Mouse (Mus musculus) intestine, postnatal 0 days (tissue): Measurements from ENCODE around the gene Defb19. TPM values are rescaled to one million over a fixed set of nuclear protein-coding genes. Genes with fewer than 3 reads are reported as not detected.

Experiments used
- ATAC-seq: fragments of 200-750 bp; cut with Nextera tagmentation; 2 replicates; pipeline ENCODE4 v1.8.0; 2017; ENCODE audit warnings: mild to moderate bottlenecking, moderate TSS enrichment, moderate library complexity
- H3K27ac ChIP-seq: fragments of 300-500 bp; sonication (generic); 2 replicates; pipeline ENCODE4 v1.5.1; 2014; ENCODE audit warnings: mild to moderate bottlenecking, low read depth, low read length, moderate library complexity
- H3K27me3 ChIP-seq: fragments of 300-500 bp; sonication (generic); replicated peaks from 2 replicates; pipeline ENCODE4 v1.6.1; 2014; ENCODE audit warnings: low read length, mixed read lengths; ENCODE audit not compliant: control insufficient read depth, insufficient read depth
- H3K36me3 ChIP-seq: fragments of 300-500 bp; sonication (generic); 2 replicates; pipeline ENCODE4 v1.6.1; 2014; ENCODE audit warnings: mild to moderate bottlenecking, moderate library complexity; ENCODE audit not compliant: control insufficient read depth, insufficient read depth
- H3K4me1 ChIP-seq: fragments of 300-500 bp; sonication (generic); replicated peaks from 2 replicates; pipeline ENCODE4 v1.6.1; 2014; ENCODE audit warnings: antibody characterized with exemption, low read length, mixed read lengths; ENCODE audit not compliant: control insufficient read depth, insufficient read depth
- H3K4me2 ChIP-seq: fragments of 300-500 bp; sonication (generic); replicated peaks from 2 replicates; pipeline ENCODE4 v1.6.1; 2014; ENCODE audit warnings: low read depth, mild to moderate bottlenecking, moderate library complexity
- H3K4me3 ChIP-seq: fragments of 300-500 bp; sonication (generic); 2 replicates; pipeline ENCODE4 v1.5.1; 2014; ENCODE audit warnings: low read depth, low read length
- H3K9ac ChIP-seq: fragments of 300-500 bp; sonication (generic); 2 replicates; pipeline ENCODE4 v1.6.1; 2014; ENCODE audit warnings: mild to moderate bottlenecking, low read depth, low read length
- H3K9me3 ChIP-seq: fragments of 300-500 bp; sonication (generic); 2 replicates; pipeline ENCODE4 v1.6.1; 2016; ENCODE audit warnings: mixed run types; ENCODE audit not compliant: control insufficient read depth
- CTCF ChIP-seq: sonication (generic); IDR thresholded peaks from 2 replicates; pipeline ENCODE4 v1.5.1; 2016; ENCODE audit warnings: low read depth, mild to moderate bottlenecking, control low read depth, antibody characterized with exemption, moderate library complexity
- WGBS: fragments of 180-500 bp; shearing (Covaris S2); extraction: QIAGEN DNeasy Blood & Tissue Kit; methylation state at CpG from one replicate; pipeline ENCODE4 v1.1.7; 2014; 5-methylcytosine and 5-hydroxymethylcytosine counted together
- polyA plus RNA-seq: library from polyadenylated mRNA; unstranded; fragments of >200 nt; fragmentation: Nextera tagmentation; extraction: Ambion mirVana; gene quantifications from 2 replicates; pipeline ENCODE4 v1.2.1, GENCODE M21; 2015

Defb19 gene
- 0.35 and 0.77 TPM in 2 replicates for polyA plus RNA-seq

DNA sequence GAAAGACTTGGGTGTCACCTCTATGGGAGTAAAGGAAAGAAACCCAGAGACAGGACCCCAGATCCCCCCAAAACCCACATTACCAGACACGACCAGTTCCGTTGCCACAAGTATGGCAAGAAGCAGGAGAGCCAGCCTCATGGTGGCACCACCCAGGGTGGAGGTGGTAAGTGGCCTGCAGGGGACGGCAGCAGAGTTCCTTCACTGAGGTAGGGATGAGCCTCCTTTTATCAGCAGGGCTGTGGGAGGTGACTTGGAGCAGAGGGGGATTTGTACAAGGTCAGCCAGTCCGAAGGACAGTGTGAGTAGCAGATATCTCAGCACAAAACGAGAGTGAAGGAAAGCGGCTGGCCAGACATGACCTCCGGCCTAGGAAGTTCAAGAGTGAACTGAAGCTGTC lies at the start of gene Defb19:
TSS of gene Defb19 (minus strand) at position 206 of the 400 bp plus-strand sequence.
- ATAC-seq = no peak
- H3K36me3 ChIP-seq = no peaks in the 10 kb centered on the region
- no peaks in the 10 kb centered on the region for H3K27me3 ChIP-seq
- H3K27ac ChIP-seq = no peak within 1 kb of the TSS
- H3K4me3 ChIP-seq = no peak within 1 kb of the TSS
- no peaks in the 10 kb centered on the region for H3K4me1 ChIP-seq
- no peak within 1 kb of the TSS for H3K4me2 ChIP-seq
- H3K9ac ChIP-seq = no peak within 1 kb of the TSS
- TF ChIP-seq CTCF = no peak
- H3K9me3 ChIP-seq = no peaks in the 10 kb centered on the region
- 56% methylated on average over 7 of the region's 7 CpGs for WGBS

DNA sequence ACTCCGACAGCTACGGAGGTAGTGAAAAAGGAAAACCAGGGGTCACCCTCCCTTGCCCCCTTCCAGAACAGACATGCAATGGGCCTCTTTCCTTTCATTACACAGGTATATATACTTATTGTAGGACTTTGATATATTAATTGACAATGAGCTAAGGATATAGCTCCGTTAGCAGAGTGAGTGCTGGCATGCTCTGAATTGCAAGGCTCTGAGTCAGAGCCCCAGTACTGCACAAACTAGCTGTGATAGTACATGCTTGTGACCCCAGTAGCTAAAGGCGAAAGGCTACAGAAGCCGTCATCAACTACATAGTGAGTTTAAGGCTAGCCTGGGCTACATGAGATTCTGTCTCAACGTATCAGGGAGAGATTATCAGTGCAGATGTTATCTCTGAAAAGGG lies 49.8 kb upstream of the Defb19 start:
- ATAC-seq = no peak
- Histone ChIP-seq H3K36me3 (no peaks in the 10 kb centered on the region), H3K27ac (no peak overlapping the region), H3K4me1 (no peaks in the 10 kb centered on the region), H3K9ac (no peak overlapping the region), H3K9me3 (no peaks in the 10 kb centered on the region), H3K4me3 (no peak overlapping the region), H3K27me3 (peaks cover 29% of the 10 kb centered on the region), H3K4me2 (no peak overlapping the region)
- TF ChIP-seq CTCF = no peak
- WGBS = 79% methylated on average over 6 of the region's 6 CpGs

- no peak overlapping the region for H3K4me3 ChIP-seq
- H3K9ac ChIP-seq = no peak overlapping the region
- H3K4me1 ChIP-seq = no peaks in the 10 kb centered on the region
- peaks cover 29% of the 10 kb centered on the region for H3K27me3 ChIP-seq
- H3K27ac ChIP-seq = no peak overlapping the region
- H3K9me3 ChIP-seq = no peaks in the 10 kb centered on the region
- WGBS = 33% methylated on average over 3 of the region's 3 CpGs
- no peaks in the 10 kb centered on the region for H3K36me3 ChIP-seq
- no peak for ATAC-seq
- H3K4me2 ChIP-seq = no peak overlapping the region
- TF ChIP-seq CTCF = no peak
Measured at GRCm38 (mm10) chr2:152629239-152629638, 49.1 kb upstream of the Defb19 start.

DNA sequence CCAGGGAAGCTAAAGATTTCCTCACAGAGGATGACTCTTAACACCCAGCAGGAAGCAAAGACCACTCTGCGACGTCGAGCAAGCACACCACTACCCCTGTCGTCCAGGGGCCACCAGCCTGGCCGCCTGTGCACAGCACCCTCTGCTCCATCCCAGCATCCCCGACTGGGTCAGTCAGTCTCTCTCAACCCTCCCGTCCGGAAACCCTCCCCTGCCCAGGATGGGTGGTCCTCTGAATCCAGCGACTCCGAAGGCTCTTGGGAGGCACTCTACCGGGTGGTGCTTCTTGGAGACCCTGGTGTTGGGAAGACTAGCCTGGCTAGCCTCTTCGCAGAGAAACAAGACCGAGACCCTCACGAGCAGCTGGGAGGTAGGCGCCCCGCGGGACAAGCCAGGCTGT lies 48.0 kb upstream of the Defb19 start:
- Histone ChIP-seq H3K4me3 (peak overlapping the region; percentile 46), H3K4me2 (peak overlapping the region; percentile 64), H3K9ac (no peak overlapping the region), H3K27ac (no peak overlapping the region), H3K27me3 (peaks cover 24% of the 10 kb centered on the region), H3K9me3 (no peaks in the 10 kb centered on the region), H3K4me1 (no peaks in the 10 kb centered on the region), H3K36me3 (no peaks in the 10 kb centered on the region)
- no peak for TF ChIP-seq CTCF
- 58% methylated on average over 17 of the region's 17 CpGs for WGBS
- ATAC-seq = no peak

DNA sequence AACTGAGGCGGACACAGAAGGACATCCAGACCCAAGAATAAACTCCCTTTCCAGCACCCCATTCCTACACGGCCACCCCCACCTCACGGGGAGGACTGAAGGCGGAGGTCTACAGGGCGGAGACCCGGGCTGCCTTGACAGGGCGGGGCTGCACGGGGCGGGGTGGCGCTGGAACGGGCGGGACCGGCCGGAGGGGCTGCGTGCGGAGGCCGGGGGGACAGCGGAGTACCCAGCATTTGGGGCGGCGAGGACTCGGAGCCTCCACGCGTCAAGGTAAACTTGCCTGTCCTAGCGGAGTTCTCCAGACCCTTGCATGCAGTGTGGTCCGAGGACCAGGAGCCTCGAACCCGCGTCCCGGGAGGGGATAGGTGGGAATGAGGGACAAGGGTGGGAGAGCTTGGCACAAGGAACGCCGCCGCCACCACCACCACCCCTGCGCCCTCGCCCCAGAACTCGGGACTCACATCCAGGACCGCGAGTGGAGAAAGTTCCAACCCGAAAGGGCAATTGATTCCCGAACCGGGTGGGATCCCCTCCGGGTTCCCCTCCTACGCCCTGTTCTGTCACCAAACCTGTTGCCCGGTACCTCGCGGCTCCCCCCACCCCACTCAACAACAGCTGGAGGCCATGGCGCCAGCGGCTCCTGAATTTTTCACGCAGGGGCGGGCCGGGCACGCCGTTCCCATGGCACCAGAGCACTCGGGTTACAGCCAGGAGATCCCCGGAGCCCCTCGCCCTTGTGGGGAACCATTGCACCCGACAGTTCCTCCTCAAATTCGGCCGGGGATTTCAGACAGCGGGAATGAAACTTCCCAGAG lies 46.9 kb upstream of the Defb19 start, which contains the start of gene Rem1:
TSS of gene Rem1 (plus strand) at position 178 of the 818 bp plus-strand sequence.
- Histone ChIP-seq H3K9ac (peak within 1 kb of the TSS; percentile 17), H3K36me3 (no peaks in the 10 kb centered on the region)
- ATAC-seq = peak; percentile 31; the same call in 1 of the 2 replicates

DNA sequence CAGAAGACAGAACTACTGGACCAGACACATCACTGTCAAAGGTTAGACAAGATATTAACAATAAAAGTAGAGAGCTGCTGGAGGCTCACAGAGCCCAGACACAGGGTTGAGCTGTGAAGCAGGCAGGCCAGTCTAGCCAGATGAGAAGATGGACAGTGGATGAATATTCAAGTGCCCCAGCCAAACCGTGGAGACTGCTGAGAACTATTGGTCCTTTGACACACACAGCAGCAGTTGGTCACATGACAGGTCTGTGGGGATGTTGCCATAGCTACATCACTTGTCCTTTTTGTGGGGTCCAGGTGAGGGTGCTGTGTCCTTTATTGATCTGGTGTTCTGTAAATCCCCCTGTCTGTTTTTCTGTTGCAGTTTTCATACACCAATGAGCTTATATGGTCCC lies 45.1 kb upstream of the Defb19 start:
- H3K4me3 ChIP-seq = no peak overlapping the region
- no peak overlapping the region for H3K9ac ChIP-seq
- no peaks in the 10 kb centered on the region for H3K9me3 ChIP-seq
- peaks cover 24% of the 10 kb centered on the region for H3K27me3 ChIP-seq
- 19% methylated on average over 1 of the region's 1 CpGs for WGBS
- H3K4me2 ChIP-seq = no peak overlapping the region
- H3K27ac ChIP-seq = no peak overlapping the region
- no peaks in the 10 kb centered on the region for H3K4me1 ChIP-seq
- H3K36me3 ChIP-seq = no peaks in the 10 kb centered on the region
- no peak for ATAC-seq
- no peak for TF ChIP-seq CTCF

More for the DNA sequence above, 46.9 kb upstream of the Defb19 start, which contains the start of gene Rem1:
- Histone ChIP-seq H3K9me3 (no peaks in the 10 kb centered on the region), H3K27ac (no peak within 1 kb of the TSS), H3K27me3 (peaks cover 24% of the 10 kb centered on the region), H3K4me3 (peak within 1 kb of the TSS; percentile 46), H3K4me2 (peak within 1 kb of the TSS; percentile 64), H3K4me1 (no peaks in the 10 kb centered on the region)
- no peak for TF ChIP-seq CTCF
- WGBS = 2% methylated on average over 54 of the region's 59 CpGs
